Mouse (Mus musculus): Measurements from ENCODE around the gene Gm609.
"Not testable (repeated sequence)": the region's sequence is repeated elsewhere in the genome, so short reads cannot be mapped to it uniquely, and the experiment has no call there.

Gene Gm609

DNA sequence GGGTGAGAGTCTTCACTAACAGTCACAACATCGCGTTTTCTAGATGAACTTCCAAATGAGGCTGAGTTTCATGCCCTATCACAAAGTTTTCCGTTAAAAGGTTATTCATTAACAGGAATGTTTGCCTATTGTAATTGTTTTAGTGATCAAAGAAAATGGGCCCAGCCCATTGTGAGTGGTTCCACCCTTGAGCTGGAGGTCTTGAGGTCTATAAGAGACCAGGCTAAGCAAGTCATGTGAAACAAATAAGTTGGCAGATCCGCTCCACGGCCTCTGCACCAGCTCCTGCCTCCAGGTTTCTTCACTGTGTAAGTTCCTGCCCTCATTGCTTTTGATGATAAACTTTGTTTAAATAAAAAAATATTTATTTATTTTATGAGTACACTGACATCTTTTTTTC, at the start of gene Gm609:
Gm609 (minus strand) TSS at position 43 of the 400 bp plus-strand sequence.
- no peak for DNase-seq

DNA sequence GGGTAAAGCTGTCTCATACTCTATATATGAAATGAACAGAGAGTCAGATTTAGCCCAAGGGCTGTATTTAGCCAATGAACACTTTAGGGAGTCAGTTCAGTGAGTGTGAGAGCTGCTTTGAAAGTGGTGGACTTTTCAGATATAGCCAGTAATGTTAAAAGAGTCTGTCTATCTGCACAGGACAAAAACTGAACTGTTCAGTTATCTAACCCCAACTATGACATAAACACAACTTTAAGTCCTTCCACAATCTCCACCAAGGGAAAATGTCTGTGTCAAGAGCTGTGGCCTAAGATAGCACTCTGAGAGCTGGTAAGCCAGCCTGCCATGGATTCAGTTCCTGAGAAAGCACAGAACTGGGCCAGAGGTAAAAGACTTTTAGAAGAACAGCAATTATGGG, 49.3 kb upstream of the Gm609 start:
- no peak for DNase-seq

DNA sequence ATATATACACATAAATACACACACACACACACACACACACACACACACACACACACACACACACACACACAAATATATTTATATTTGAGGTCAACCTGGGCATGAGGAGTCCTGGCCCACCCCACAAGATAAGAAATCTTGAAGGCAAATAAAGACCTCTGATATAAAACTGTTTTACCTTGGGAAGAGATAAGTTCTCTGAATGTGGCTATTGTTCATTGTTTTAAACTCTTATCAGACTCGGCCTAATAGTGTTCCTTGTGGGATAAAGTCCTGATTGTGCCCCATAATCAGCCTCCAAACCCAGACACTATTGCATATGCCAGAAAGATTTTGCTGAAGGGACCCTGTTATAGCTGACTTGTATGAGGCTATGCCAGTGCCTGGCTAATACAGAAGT, 45.6 kb upstream of the Gm609 start:
- not testable (repeated sequence) for DNase-seq

DNA sequence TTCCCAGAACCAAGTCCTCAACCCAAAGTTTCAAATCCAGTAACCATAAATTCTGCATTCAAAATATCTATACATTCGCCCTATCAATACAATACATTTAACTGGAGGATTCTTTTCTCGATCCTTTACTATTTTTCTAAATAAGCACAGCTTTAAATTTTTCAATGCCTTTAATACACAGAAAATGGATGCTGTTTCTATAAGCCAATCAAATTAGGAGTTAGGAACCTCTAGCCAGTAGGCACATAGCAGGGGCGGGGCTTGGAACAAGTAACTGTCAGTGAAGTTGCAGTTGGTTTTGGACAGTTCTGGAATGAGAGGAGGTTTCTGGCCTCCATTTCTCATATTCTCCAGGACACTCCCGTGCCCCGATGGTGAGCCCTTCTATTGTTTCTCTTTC, 42.2 kb upstream of the Gm609 start, which contains the start of gene Slc9c1:
Slc9c1 (plus strand) TSS at position 301 of the 400 bp plus-strand sequence.
- DNase-seq: no peak

DNA sequence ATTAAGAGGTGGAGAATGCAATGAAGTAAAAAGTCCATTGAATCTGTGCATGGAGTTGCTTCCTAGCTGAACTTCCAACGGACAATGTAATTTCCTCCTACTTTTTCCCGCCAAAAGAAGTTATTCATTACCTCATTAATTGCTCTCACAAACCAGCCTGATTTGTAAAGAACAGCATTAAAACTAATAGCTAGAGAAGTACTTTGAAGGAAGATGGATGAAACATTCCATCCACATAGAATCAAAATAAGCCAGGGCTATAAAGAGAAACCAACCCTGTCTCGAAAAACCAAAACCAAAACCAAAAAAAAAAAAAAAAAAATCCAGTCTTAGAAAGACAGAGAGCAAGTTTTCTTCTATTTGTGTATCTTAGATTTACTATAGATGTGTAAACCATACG, 39.2 kb upstream of the Gm609 start, which contains the start of gene Gm17783:
Gm17783 (minus strand) TSS at position 101 of the 400 bp plus-strand sequence.
- no peak for DNase-seq

DNA sequence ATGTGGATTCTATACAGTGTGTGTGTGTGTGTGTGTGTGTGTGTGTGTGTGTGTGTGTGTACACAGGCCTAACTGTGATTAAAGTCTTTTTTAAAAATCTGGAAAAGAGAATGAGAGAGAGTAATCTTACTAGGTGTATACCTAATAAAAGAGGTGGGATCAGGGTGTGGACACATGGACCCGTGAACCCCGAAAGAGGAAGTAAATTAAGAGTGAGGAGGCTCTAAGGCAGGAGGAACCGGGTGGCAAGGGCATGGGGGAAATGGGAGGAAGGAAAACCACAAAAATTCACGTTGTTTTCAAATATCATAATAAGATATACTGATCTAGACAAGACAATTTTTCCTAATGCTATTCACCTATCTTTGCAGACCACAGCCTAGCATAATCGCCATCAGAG, 32.8 kb upstream of the Gm609 start:
- DNase-seq: no peak

DNA sequence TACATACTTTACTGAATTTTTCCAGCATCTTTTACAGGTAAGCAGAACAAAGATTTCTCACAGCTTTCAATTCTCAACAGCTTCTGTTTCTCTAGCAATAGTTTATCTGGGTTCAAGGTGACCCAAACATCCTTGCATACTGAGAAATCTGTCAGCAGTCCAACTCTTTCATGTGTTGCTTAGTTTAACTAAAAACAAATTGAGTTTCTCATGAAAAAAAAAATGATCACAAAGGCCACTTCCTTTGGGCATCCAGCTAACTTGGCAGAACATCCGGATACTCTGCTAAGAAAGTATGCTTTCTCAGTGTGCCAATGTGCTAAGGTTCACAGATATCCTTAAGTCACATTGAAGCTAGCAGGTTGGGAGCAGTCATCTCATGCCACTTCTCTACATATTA, 2.6 kb upstream of the Gm609 start:
- no peak for DNase-seq

DNA sequence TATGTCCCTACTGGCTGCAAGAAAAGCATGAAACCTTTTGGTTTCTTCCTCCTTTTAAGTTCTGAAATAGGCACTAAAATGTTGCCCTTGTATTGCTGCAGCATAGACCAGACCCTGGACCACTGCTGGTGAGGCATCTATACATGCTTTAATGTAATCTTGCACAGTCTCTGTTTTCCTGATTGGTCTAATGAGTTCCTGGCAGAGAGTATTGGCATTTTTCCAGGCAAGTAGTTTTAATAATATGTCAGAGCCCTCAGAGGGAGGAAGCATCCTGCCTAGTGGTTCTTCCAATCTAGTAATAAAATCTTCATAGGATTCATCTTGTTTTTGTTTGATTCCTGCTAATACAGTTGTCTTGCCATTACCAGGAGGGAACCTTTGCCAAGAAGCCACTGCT, 15.8 kb downstream of the Gm609 start:
- DNase-seq: no peak

DNA sequence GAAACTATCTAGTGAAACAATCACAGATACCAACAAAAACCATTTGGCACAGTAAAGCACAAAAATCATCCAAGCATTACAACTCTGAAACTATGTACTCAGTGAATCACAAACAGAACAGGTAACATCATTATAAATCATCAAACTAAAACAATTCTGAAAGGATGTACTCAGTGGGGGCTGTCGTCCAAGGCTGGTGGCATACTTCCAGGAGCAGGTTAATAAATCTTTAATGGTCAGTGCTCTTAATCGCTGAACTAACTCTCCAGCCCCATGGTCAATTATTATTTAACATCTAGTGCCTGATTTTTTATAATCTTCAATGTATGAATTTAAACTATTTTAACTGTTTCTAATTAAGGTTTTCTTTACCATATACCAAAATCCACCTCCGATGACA, 20.9 kb downstream of the Gm609 start:
- not testable (repeated sequence) for DNase-seq

DNA sequence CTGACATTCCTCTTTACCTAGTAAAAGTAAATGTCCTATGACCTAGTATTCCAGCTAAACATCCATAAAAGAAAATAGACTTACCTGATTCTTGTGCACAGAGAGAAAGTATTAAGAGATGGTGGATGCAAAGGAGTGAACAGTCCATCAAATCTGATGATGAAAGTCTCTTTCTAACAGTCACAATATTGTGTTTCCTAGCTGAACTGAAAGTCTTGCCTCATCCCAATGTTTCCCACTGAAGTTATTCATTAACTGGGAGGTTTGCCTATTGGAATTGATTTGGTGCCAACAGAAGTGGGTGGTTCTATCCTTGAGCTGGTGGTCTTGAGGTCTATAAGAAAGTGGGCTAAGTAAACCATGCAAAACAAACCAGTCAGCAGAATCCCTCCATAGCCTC, 38.0 kb downstream of the Gm609 start:
- DNase-seq: no peak

DNA sequence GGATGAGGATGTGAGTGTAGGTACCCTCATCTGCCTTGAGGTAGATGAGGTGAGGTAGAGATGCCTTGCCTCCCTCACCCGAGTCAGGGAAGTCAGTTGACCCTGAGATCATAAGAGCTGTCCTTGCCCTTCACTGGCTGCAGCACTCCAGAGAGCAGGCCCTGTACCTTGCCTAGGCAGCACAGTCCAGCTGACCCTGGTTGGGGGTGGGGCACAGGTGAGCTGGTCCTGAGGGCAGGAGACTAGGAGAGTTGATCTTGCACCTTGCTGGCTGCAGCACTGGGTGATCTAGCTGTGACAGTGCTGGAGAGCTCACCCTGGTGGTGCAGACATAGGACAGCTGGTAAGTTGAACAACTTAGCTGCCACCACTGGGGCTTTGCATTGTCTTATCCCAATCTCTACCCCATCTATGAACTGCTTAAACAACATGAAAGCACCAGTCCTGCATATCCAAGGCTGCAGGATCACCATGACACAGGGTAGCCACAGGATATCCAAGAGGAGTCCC, 55.5 kb downstream of the Gm609 start:
- DNase-seq: no peak

DNA sequence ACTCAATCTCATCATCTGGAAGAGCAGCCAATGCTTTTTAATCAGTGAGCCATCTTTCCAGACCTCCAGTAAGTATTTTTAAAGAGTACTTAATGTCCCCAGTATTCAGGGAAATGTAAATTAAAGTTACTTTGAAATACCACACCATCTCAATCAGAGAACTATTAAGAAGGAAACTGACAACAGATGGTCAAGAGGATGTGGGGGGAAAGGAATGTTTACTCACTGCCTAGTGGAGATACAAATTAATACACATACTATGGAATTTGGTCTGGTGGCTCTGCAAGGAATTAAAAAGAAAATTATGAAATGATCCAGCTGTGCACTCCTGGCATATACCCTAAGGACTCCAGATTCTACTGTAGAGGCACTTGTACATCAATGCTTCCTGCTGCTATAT, 57.2 kb downstream of the Gm609 start:
- DNase-seq: no peak

DNA sequence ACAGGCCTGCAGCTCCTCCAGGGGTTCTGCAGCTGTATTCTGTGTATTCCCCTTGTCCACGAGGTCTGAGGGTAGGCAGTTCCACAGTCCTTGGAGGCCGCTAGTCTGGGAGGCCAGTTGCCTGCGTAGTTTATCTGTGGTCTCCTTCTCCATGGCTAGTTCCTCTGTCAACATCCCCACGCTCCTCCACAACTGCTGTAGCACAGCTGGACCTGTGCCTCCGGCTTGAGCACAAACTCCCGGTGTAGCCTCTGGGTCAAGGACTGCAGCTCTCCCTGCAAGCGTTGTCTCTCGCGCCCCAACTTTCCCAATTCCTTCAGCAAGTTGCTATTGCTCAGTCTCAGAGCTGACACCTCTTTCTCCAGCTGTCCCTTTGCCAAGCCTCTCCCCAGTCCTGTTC, 65.1 kb downstream of the Gm609 start:
- no peak for DNase-seq

DNA sequence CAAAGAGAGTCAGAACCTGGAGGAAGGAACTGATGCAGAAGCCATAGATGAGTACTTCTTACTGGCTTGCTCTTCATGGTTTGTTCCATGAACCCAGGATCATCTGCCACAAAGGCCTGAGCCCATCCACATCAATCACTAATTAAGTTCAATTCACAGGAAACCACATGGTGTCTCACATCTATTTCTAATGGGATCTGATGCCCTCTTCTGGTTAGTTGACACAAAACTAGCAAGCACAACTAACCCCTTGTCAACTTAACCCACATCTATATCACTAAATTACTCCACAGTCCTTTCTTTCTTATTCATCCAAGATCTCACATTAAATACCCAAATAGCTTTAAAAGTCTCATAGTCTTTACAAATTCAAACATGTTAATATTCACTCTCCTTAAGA, 79.3 kb downstream of the Gm609 start:
- no peak for DNase-seq

DNA sequence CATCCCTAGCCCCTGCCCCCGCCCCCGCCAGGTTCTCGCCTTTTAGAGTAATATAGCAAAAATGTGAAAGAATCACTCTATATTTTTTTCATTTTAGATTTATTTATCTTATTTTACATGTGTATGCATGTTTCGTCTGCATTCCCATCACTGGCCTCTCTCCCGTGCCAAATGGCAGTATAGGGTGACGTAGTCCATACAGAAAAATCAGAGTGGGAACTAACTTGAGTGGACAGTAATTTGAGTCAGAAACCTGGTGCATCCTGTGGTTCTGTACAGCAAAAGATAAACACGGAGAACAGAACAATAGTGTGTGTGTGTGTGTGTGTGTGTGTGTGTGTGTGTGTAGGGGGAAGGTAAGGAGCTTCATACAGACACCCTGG, 83.7 kb downstream of the Gm609 start:
- not testable (repeated sequence) for DNase-seq

DNA sequence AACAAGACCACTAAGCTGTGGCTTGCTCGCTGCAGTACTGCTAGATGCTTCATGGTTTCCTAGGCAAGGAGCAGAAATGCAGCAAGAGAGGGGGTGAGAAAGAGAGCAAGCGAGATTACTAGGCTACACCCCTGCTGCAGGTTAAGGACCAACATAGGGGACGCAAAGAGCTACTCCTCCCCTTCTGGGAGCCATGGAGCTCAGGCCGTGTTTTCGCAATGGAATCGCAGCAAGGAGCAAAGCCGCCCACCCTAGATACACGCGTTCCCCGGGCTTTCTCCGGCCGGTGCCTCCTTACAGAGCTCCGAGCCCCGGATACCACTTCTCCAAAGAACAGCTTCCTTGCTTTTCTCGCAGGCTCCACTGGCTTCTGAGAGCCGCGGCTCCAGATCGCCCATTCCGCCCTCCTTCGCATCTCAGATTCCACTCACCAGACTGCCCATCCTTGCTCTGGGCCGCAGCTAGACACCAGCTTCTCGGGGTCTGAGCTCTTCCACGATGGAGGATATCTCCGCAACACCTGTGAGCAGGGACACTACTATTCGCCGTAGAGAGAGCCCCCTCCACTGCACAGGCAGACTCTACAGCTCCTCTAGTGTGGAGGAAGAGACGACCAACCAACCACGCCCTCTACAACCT, 84.2 kb downstream of the Gm609 start, which contains the start of gene Cd200:
Cd200 (minus strand) TSS at position 629 of the 639 bp plus-strand sequence.
- DNase-seq: peak; percentile 35 to 57

DNA sequence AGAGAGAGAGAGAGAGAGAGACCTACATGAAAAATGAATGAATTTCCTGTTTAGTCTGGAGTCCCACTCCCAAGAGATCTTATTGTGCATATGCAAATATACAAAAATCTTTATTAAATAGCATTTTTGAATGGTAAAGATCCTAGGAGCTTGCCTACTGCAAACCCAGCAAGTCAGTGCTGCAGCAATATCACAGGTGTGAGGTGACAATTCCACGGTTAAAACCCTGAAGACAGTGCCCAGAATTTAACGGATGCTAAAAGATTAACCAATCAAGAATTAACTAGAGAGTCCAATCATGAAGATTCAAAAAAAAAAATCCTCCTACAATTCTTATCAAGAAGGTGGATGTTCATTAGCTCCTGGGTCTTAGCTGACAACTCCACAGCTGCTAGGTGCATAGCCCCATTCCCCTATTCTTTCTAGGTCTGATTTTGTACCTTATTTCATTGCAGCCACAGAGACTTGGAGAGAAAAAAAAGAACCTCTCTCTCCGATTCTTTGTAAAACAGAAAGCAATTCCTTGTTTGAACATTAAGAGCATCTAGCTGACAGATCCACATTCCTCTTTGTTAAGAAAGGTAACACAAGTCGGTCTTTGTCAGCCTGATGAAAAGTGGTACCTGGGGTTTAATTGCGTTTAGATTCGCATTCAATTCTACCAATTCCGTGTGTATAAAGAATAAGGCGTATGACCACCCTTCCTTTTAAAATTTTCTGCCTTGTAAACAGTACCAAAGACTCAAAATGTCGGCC, 84.9 kb downstream of the Gm609 start:
- no peak for DNase-seq

DNA sequence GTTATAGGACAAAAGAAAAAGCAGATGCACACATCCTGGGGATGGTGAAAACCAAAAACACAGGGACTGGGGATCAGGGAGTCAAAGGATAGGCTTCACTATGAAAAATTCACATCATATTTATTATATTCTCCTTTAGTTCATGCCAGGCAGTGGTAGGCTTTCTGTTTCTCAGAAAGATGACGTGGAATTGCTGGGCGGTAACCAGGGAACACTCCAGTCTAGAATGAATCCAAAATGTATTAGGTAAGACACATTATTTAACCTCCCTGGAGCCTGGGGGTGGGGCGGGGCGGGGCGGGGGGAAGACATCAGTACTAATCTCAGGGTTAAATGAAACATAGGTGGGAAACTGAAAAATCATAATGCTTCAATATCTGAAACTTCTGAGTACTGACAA, 85.7 kb downstream of the Gm609 start:
- DNase-seq: no peak

DNA sequence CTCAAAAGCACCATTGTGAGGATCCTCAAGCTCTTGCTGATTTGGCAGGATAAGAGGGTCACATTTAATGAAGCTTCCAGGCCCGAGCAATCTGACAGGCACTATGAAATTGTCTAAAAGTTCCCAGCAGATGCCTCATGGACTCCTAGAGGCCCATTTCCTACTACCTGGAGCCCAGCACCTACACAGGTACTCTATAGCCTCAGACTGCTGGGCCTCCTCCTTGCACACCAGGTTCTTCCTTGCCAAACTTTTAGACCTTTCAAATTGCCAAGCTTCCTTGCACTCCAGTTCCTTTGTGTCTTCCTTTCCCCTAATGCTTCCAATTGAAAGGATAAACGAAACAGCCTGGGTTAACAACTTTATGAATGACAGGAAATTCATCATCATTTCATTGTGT, 89.8 kb downstream of the Gm609 start:
- no peak for DNase-seq

DNA sequence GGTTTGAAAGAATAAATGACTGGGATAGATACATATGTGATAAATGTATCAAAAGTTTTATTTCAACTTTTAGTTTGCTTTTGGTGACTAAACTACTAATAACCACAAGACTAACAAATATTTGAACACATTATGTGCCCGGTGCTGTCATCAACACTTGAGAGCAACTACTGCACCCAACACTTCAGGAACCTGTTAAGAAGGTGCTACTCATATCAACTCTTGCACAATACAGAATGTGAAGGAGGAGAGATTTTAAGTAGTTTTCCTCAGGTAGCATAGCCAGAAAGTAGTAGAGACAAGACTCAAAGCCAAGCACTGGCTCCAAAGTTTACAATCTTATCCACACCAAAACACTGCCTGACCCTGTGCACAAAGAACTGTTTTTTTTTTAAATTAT, 90.7 kb downstream of the Gm609 start:
- DNase-seq: no peak

DNA sequence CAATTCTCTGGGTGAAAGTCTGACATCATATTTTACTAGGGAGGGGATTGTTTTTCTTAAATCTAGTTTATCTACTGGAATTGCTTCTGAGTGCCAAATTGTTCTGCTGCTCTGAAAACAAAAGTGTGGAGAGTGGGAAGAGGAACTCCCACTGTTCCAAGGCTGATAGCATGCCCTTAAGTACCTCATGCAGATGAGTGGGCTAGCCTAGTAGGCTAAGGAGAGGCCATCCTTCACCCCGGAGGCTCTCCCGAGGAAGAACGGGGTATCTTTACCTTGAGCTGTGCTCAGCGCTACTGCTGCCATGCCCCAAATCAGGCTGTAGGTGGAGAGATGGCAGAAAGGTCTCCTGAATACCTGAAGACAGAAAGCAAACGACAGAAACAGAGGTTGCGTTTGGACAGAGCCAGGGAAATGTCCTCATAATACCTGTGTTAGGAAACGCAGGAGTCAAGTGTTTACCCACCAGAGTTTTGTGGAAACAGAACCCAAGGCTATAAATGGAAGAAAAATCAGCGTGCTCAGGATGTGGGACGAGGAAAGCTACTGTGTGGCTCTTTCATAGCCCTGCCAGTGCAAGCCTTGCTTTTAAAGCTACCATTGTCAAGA, 92.7 kb downstream of the Gm609 start:
- DNase-seq: no peak

DNA sequence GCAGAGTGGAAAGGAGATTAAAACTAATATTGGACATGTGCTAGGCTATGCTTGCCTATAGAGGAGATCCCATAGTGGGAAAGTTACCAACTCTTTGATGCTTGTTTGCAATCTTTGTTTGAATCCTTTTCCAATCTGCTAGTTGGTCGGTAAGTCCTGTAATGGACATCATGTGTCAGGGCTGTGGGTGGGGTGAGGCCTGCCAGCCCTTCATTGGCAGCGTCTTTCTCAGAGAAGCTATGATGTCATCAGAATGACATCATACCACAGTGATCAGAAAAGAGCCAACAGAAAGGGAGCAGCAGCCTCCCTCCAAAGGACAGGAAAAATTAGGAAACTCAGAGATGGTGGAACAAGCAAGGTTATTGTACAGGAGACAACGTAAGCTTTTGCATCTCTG, 93.4 kb downstream of the Gm609 start:
- DNase-seq: no peak

DNA sequence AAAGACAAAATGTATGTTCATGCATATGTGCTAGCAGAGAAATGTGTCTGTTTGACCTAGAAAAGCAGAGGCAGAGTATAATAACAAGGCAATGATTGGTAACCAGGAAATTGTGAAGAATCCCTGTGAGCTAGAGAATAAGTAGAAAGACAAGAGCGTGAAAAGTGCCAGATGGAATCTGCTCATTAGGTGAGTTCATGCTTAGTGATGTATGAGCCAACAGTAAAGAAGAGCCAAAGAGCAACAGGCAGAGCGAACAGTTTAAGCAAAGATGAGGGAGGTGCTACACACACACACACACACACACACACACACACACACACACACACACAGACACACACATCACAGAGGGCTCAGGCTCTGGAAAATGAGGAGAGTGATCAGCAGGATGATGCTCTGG, 95.3 kb downstream of the Gm609 start:
- no peak for DNase-seq

DNA sequence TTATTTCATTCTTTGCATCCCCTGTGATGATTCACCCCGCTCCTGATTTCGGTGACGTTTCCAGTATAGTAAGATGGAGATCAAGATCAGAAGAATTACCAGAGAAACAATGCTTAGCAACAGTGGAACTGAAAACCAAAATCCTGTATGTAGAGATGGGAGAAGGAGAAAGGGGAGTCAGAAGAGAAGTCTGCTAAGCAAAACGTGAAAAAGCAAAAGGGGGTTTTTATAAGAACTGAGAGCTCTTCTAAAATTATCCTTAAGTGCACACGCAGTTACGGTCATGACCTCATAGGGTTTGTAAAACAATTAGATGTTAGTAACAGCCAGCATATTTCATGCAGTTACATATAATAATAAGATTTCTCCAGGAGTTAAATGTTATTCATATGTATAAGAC, 100.5 kb downstream of the Gm609 start:
- no peak for DNase-seq

All from spleen, adult 18-20 months (tissue).